Mouse (Mus musculus): ENCODE measurements around the gene Kcnn3. TPM values are rescaled to one million over a fixed set of nuclear protein-coding genes. Genes with fewer than 3 reads are reported as not detected.

The Kcnn3 gene
- polyA plus RNA-seq, 1 experiment, result not detected

GRCm38 (mm10) chr3:89633941-89634340, 114.0 kb downstream of the Kcnn3 start:
- Histone ChIP-seq H3K36me3 (replicated peaks; ENCODE audit: low read length) (no peaks in the 10 kb centered on the region), H3K27me3 (replicated peaks) (peaks cover 64% of the 10 kb centered on the region), H3K4me3 (replicated peaks) (no peak overlapping the region), H3K4me1 (no peaks in the 10 kb centered on the region), H3K9me3 (peaks cover 8% of the 10 kb centered on the region)
- no peak for TF ChIP-seq GATA1 (IDR thresholded peaks at IDR 0.05; ENCODE audit: borderline replicate concordance, low read length)
- TF ChIP-seq FLI1 (IDR thresholded peaks at IDR 0.05; ENCODE audit: low read length), result no peak

- Histone ChIP-seq H3K4me1 (peaks cover 7% of the 10 kb centered on the region; the same call in 1 of the 2 replicates), H3K9me3 (peaks cover 15% of the 10 kb centered on the region), H3K4me3 (replicated peaks) (peak overlapping the region; percentile 59), H3K27me3 (replicated peaks) (peaks cover 53% of the 10 kb centered on the region), H3K36me3 (replicated peaks; ENCODE audit: low read length) (no peaks in the 10 kb centered on the region)
- no peak for TF ChIP-seq FLI1 (IDR thresholded peaks at IDR 0.05; ENCODE audit: low read length)
- TF ChIP-seq GATA1 (IDR thresholded peaks at IDR 0.05; ENCODE audit: borderline replicate concordance, low read length), result no peak
Measured at GRCm38 (mm10) chr3:89640804-89641203, 120.8 kb downstream of the Kcnn3 start.

GRCm38 (mm10) chr3:89643391-89643790, 123.4 kb downstream of the Kcnn3 start:
- TF ChIP-seq GATA1 (IDR thresholded peaks at IDR 0.05; ENCODE audit: borderline replicate concordance, low read length), result no peak
- no peak for TF ChIP-seq FLI1 (IDR thresholded peaks at IDR 0.05; ENCODE audit: low read length)
- Histone ChIP-seq H3K27me3 (replicated peaks) (peaks cover 60% of the 10 kb centered on the region), H3K4me1 (peaks cover 7% of the 10 kb centered on the region; the same call in 1 of the 2 replicates), H3K9me3 (peaks cover 15% of the 10 kb centered on the region), H3K4me3 (replicated peaks) (no peak overlapping the region), H3K36me3 (replicated peaks; ENCODE audit: low read length) (no peaks in the 10 kb centered on the region)

- peaks cover 1% of the 10 kb centered on the region; the same call in 1 of the 2 replicates for H3K4me1 ChIP-seq
- H3K27me3 ChIP-seq (replicated peaks), result peaks cover 71% of the 10 kb centered on the region
Measured at GRCm38 (mm10) chr3:89646813-89647255, 126.9 kb downstream of the Kcnn3 start.

GRCm38 (mm10) chr3:89647268-89647874, 127.4 kb downstream of the Kcnn3 start:
- Histone ChIP-seq H3K27me3 (replicated peaks) (peaks cover 70% of the 10 kb centered on the region), H3K4me1 (no peaks in the 10 kb centered on the region; the same call in 1 of the 2 replicates), H3K9me3 (no peaks in the 10 kb centered on the region), H3K4me3 (replicated peaks) (no peak overlapping the region), H3K36me3 (replicated peaks; ENCODE audit: low read length) (no peaks in the 10 kb centered on the region)
- no peak for TF ChIP-seq FLI1 (IDR thresholded peaks at IDR 0.05; ENCODE audit: low read length)
- no peak for TF ChIP-seq GATA1 (IDR thresholded peaks at IDR 0.05; ENCODE audit: borderline replicate concordance, low read length)

More at GRCm38 (mm10) chr3:89646813-89647255, 126.9 kb downstream of the Kcnn3 start:
- Histone ChIP-seq H3K9me3 (no peaks in the 10 kb centered on the region), H3K36me3 (replicated peaks; ENCODE audit: low read length) (no peaks in the 10 kb centered on the region), H3K4me3 (replicated peaks) (no peak overlapping the region)
- TF ChIP-seq GATA1 (IDR thresholded peaks at IDR 0.05; ENCODE audit: borderline replicate concordance, low read length) (no peak), FLI1 (IDR thresholded peaks at IDR 0.05; ENCODE audit: low read length) (no peak)

- no peaks in the 10 kb centered on the region for H3K4me1 ChIP-seq
- TF ChIP-seq FLI1 (IDR thresholded peaks at IDR 0.05; ENCODE audit: low read length) (no peak), GATA1 (IDR thresholded peaks at IDR 0.05; ENCODE audit: borderline replicate concordance, low read length) (no peak)
- H3K9me3 ChIP-seq, result no peaks in the 10 kb centered on the region
- H3K27me3 ChIP-seq (replicated peaks), result peaks cover 67% of the 10 kb centered on the region
- H3K36me3 ChIP-seq (replicated peaks; ENCODE audit: low read length), result no peaks in the 10 kb centered on the region
- no peak overlapping the region for H3K4me3 ChIP-seq (replicated peaks)
Measured at GRCm38 (mm10) chr3:89649890-89650289, 129.9 kb downstream of the Kcnn3 start.

- no peaks in the 10 kb centered on the region for H3K9me3 ChIP-seq
- no peaks in the 10 kb centered on the region for H3K36me3 ChIP-seq (replicated peaks; ENCODE audit: low read length)
- H3K27me3 ChIP-seq (replicated peaks), result peaks cover 60% of the 10 kb centered on the region
- no peak for TF ChIP-seq GATA1 (IDR thresholded peaks at IDR 0.05; ENCODE audit: borderline replicate concordance, low read length)
- TF ChIP-seq FLI1 (IDR thresholded peaks at IDR 0.05; ENCODE audit: low read length), result no peak
- no peaks in the 10 kb centered on the region for H3K4me1 ChIP-seq
- no peak overlapping the region for H3K4me3 ChIP-seq (replicated peaks)
Measured at GRCm38 (mm10) chr3:89653231-89653954, 133.4 kb downstream of the Kcnn3 start.

- TF ChIP-seq FLI1 (IDR thresholded peaks at IDR 0.05; ENCODE audit: low read length) (no peak), GATA1 (IDR thresholded peaks at IDR 0.05; ENCODE audit: borderline replicate concordance, low read length) (no peak)
- Histone ChIP-seq H3K27me3 (replicated peaks) (peaks cover 54% of the 10 kb centered on the region), H3K4me3 (replicated peaks) (no peak overlapping the region), H3K4me1 (no peaks in the 10 kb centered on the region), H3K36me3 (replicated peaks; ENCODE audit: low read length) (no peaks in the 10 kb centered on the region), H3K9me3 (no peaks in the 10 kb centered on the region)
Measured at GRCm38 (mm10) chr3:89657092-89657491, 137.1 kb downstream of the Kcnn3 start.

- no peaks in the 10 kb centered on the region for H3K36me3 ChIP-seq (replicated peaks; ENCODE audit: low read length)
- TF ChIP-seq GATA1 (IDR thresholded peaks at IDR 0.05; ENCODE audit: borderline replicate concordance, low read length), result no peak
- TF ChIP-seq FLI1 (IDR thresholded peaks at IDR 0.05; ENCODE audit: low read length), result no peak
- H3K9me3 ChIP-seq, result no peaks in the 10 kb centered on the region
- no peaks in the 10 kb centered on the region for H3K4me1 ChIP-seq
- H3K27me3 ChIP-seq (replicated peaks), result peaks cover 53% of the 10 kb centered on the region
- H3K4me3 ChIP-seq (replicated peaks), result no peak overlapping the region
Measured at GRCm38 (mm10) chr3:89658457-89658856, 138.5 kb downstream of the Kcnn3 start.

Data from megakaryocyte, embryonic 14.5 days (primary cell).